Mouse (Mus musculus): ENCODE results near the gene Grap2. TPM values are rescaled to one million over a fixed set of nuclear protein-coding genes. Genes with fewer than 3 reads are reported as not detected.

Gene Grap2
- total RNA-seq, 2 experiments from 2014 or later: 0.06 to 0.31 TPM

Small RNA genes within 50 kb of the gene (microRNA-seq; reads per million reads assigned to microRNA genes)
- 0 reads per million in 2 experiments for gene Mir6957

Other genes with a start within 250 kb of the Grap2 start
- gene Enthd1, start 7.4 kb upstream of the Grap2 start, total RNA-seq (2021): not detected
- gene Fam83f, start 99.3 kb downstream of the Grap2 start, total RNA-seq (2021): under 1 TPM; 0.29 to 0.43 TPM
- gene Tnrc6b, start 138.7 kb downstream of the Grap2 start, total RNA-seq (2021): 10 to 100 TPM; 40.6 to 45.7 TPM